Mouse (Mus musculus) mouse embryonic stem cell (cell line): ENCODE measurements at regions not wholly inside any gene's neighbourhood (a gene's known extent, or its start where the extent isn't known, plus 50 kb on each side); places are given as distances from the start of the nearest gene placed in this dataset.

Experiments
- in situ Hi-C, 2 experiments: fragments of 300-500 bp; cut with MboI; formaldehyde crosslinking; loops; 1 replicate in 1 of 2; 3 replicates in 1 of 2; pipeline ENCODE4 v1.14.3; 2019 to 2020; ENCODE audit warnings: low sequenced_read_pairs in 2 of 2, low pct_unique_long_range_greater_than_20kb in 1 of 2, mixed read lengths in 1 of 2; ENCODE audit not compliant: unreplicated experiment in 1 of 2

DNA sequence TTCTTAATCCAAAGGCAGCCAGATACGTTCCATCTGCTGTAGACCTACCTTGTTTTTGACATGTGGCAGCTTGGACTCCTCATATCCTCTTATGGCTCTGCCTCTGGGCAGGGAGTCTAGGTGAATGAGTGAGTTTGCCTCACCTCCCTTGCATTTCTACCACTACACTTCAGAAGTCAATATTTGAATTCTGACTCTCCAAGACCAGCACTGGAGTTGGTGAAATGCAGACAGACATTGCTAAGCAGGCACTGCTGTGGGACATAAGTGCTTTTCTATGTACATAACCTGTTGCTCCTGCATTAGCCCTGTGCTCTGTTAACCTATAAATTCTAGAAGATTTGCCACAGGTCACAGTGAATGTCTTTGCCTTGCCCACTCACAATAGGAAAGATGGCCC lies 53.3 kb upstream of the Wdr1 start:
- in situ Hi-C loops = loop anchor here in 1 of 2 experiments (5.0 kb wide), 1 partner anchor 34 kb away; no protein-coding TSS in a partner anchor
